Mouse (Mus musculus): ENCODE results near the gene E2f4. TPM values are rescaled to one million over a fixed set of nuclear protein-coding genes. Genes with fewer than 3 reads are reported as not detected.

Gene E2f4
- total and polyA plus RNA-seq, 3 experiments, result 97.9 to 313 (median 98.5) TPM

- H3K27ac ChIP-seq (ENCODE audit: control insufficient read depth, low read depth, low read length), result no peak overlapping the region
- no peaks in the 10 kb centered on the region for H3K79me2 ChIP-seq (ENCODE audit: control insufficient read depth, insufficient read depth, low read length, poor library complexity)
- H3K36me3 ChIP-seq (ENCODE audit: control insufficient read depth in 1 of 2, insufficient read depth in 2 of 2, low read length in 2 of 2), result peaks cover 0 to 7% of the 10 kb centered on the region in 2 experiments; a peak in 2 of 4 replicates
- no peak overlapping the region for H3K9ac ChIP-seq (ENCODE audit: control insufficient read depth, low read depth, low read length, poor library complexity, severe bottlenecking)
- no peak for DNase-seq (ENCODE audit: low read depth, low spot score)
- TF ChIP-seq USF2 (IDR thresholded peaks at IDR 0.05; ENCODE audit: borderline replicate concordance in 1 of 2, insufficient read depth in 1 of 2, low read depth in 1 of 2, low read length in 2 of 2) (no peak), ELF1 (IDR thresholded peaks at IDR 0.05; ENCODE audit: low read depth, low read length) (no peak), RAD21 (IDR thresholded peaks at IDR 0.05; ENCODE audit: low read depth, low read length) (no peak), MYB (IDR thresholded peaks at IDR 0.05; ENCODE audit: low read depth, low read length) (no peak), SIN3A (IDR thresholded peaks at IDR 0.05; ENCODE audit: low read length) (no peak), TCF12 (IDR thresholded peaks at IDR 0.05; ENCODE audit: low read depth, low read length) (no peak), HCFC1 (IDR thresholded peaks at IDR 0.05; ENCODE audit: low read depth, low read length) (no peak), E2F4 (IDR thresholded peaks at IDR 0.05; ENCODE audit: borderline replicate concordance, low read depth, low read length) (no peak), CHD1 (IDR thresholded peaks at IDR 0.05; ENCODE audit: low read depth, low read length) (no peak), SMC3 (IDR thresholded peaks at IDR 0.05; ENCODE audit: low read depth, low read length) (no peak), ZNF384 (IDR thresholded peaks at IDR 0.05; ENCODE audit: low read depth, low read length) (no peak), CTCF (IDR thresholded peaks at IDR 0.05 in 2 of 3, conservative IDR thresholded peaks at IDR 0.05 in 1 of 3; ENCODE audit: control insufficient read depth in 1 of 3, insufficient read depth in 1 of 3, low read depth in 2 of 3, low read length in 3 of 3, poor library complexity in 1 of 3, severe bottlenecking in 1 of 3) (no peak), GATA1 (IDR thresholded peaks at IDR 0.05; ENCODE audit: low read depth, low read length) (no peak), MAFK (IDR thresholded peaks at IDR 0.05; ENCODE audit: borderline replicate concordance, low read depth, low read length) (no peak), UBTF (IDR thresholded peaks at IDR 0.05; ENCODE audit: borderline replicate concordance, insufficient read depth, low read depth, low read length) (no peak), POLR2AphosphoS5 (IDR thresholded peaks at IDR 0.05; ENCODE audit: borderline replicate concordance, low read depth, low read length) (no peak), POLR2A (IDR thresholded peaks at IDR 0.05; ENCODE audit: control insufficient read depth in 1 of 2, insufficient read depth in 1 of 2, low read depth in 1 of 2, low read length in 2 of 2, poor library complexity in 1 of 2) (no peak), MAZ (IDR thresholded peaks at IDR 0.05; ENCODE audit: low read depth, low read length) (no peak), ZKSCAN1 (IDR thresholded peaks at IDR 0.05; ENCODE audit: low read depth, low read length) (no peak)
- no peaks in the 10 kb centered on the region for H3K9me3 ChIP-seq (replicated peaks; ENCODE audit: insufficient read depth, low read length)
- H3K4me1 ChIP-seq (ENCODE audit: control insufficient read depth in 1 of 2, insufficient read depth in 2 of 2, low read length in 2 of 2), result peaks cover 8 to 16% of the 10 kb centered on the region in 2 experiments
- H3K27me3 ChIP-seq (ENCODE audit: control insufficient read depth in 1 of 2, insufficient read depth in 2 of 2, low read length in 2 of 2), result no peaks in the 10 kb centered on the region
- no peak overlapping the region for H3K4me3 ChIP-seq (ENCODE audit: control insufficient read depth in 1 of 2, insufficient read depth in 1 of 2, low read depth in 2 of 2, low read length in 2 of 2)
These were observed 22.1 kb upstream of the E2f4 start for GRCm38 (mm10) chr8:105275387-105275786.

- Histone ChIP-seq H3K36me3 (ENCODE audit: control insufficient read depth in 1 of 2, insufficient read depth in 2 of 2, low read length in 2 of 2) (peaks cover 0 to 7% of the 10 kb centered on the region in 2 experiments; a peak in 2 of 4 replicates), H3K4me3 (ENCODE audit: control insufficient read depth in 1 of 2, insufficient read depth in 1 of 2, low read depth in 2 of 2, low read length in 2 of 2) (no peak within 1 kb of the TSS), H3K9ac (ENCODE audit: control insufficient read depth, low read depth, low read length, poor library complexity, severe bottlenecking) (no peak within 1 kb of the TSS), H3K27ac (ENCODE audit: control insufficient read depth, low read depth, low read length) (no peak within 1 kb of the TSS), H3K4me1 (ENCODE audit: control insufficient read depth in 1 of 2, insufficient read depth in 2 of 2, low read length in 2 of 2) (peaks cover 8 to 16% of the 10 kb centered on the region in 2 experiments), H3K27me3 (ENCODE audit: control insufficient read depth in 1 of 2, insufficient read depth in 2 of 2, low read length in 2 of 2) (no peaks in the 10 kb centered on the region), H3K9me3 (replicated peaks; ENCODE audit: insufficient read depth, low read length) (no peaks in the 10 kb centered on the region), H3K79me2 (ENCODE audit: control insufficient read depth, insufficient read depth, low read length, poor library complexity) (no peaks in the 10 kb centered on the region)
- no peak for DNase-seq (ENCODE audit: low read depth, low spot score)
- no peak for TF ChIP-seq GATA1 (IDR thresholded peaks at IDR 0.05; ENCODE audit: low read depth, low read length)
- no peak for TF ChIP-seq BHLHE40 (IDR thresholded peaks at IDR 0.05; ENCODE audit: borderline replicate concordance, low read depth, low read length)
- no peak for TF ChIP-seq MAFK (IDR thresholded peaks at IDR 0.05; ENCODE audit: borderline replicate concordance, low read depth, low read length)
- TF ChIP-seq MYB (IDR thresholded peaks at IDR 0.05; ENCODE audit: low read depth, low read length), result no peak
- no peak for TF ChIP-seq ZNF384 (IDR thresholded peaks at IDR 0.05; ENCODE audit: low read depth, low read length)
- no peak for TF ChIP-seq SMC3 (IDR thresholded peaks at IDR 0.05; ENCODE audit: low read depth, low read length)
- TF ChIP-seq TAL1 (IDR thresholded peaks at IDR 0.05; ENCODE audit: low read length), result no peak
These were observed 21.6 kb upstream of the E2f4 start, which contains the start of gene Nol3 for GRCm38 (mm10) chr8:105275840-105276239. Gene Nol3 (plus strand): TSS chr8:105276140.
